Mouse (Mus musculus) ES-E14 (cell line): Measurements from ENCODE around the gene Atp6v1c2.

Source experiments
- CHD2 ChIP-seq: IDR thresholded peaks from 2 replicates; pipeline ENCODE4 v1.6.1; 2014; ENCODE audit warnings: mild to moderate bottlenecking, low read depth, low read length, inconsistent platforms
- HCFC1 ChIP-seq: IDR thresholded peaks from 2 replicates; pipeline ENCODE4 v1.6.1; 2012; ENCODE audit warnings: low read length, inconsistent platforms, borderline replicate concordance; ENCODE audit not compliant: insufficient read depth
- MAFK ChIP-seq: IDR thresholded peaks from 2 replicates; pipeline ENCODE4 v1.6.1; 2014; ENCODE audit warnings: mild to moderate bottlenecking, low read depth, low read length, inconsistent platforms; ENCODE audit not compliant: insufficient read depth
- ZC3H11A ChIP-seq: IDR thresholded peaks from 2 replicates; pipeline ENCODE4 v1.6.1; 2012; ENCODE audit warnings: low read depth, mild to moderate bottlenecking, inconsistent platforms, low read length, borderline replicate concordance

DNA sequence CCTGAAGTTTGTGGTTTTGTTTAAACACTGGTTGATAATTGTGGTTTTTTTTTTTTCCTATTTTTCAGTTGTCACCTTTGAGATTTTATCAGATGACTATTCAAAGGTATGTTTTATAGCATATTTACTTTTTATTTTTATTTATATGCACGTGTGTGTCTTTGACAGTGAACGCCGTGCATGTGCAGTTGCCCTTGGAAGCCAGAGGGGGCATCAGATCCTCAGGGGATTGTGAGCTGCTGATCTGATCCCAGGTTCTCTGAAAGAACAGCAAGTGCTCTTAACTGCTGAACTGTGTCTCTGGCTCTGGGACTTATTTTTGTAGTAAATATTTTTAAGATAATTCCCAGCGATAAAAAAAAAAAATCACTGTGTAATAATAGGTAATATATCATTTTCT, 27.7 kb upstream of the Atp6v1c2 start:
- TF ChIP-seq MAFK = no peak
- TF ChIP-seq ZC3H11A = no peak
- no peak for TF ChIP-seq HCFC1
- TF ChIP-seq CHD2 = no peak
